Mouse (Mus musculus): ENCODE data around the gene Zfp445. TPM values are rescaled to one million over a fixed set of nuclear protein-coding genes. Genes with fewer than 3 reads are reported as not detected.

Zfp445 gene
- total and polyA plus RNA-seq, 2 experiments from 2014 or later, result 69.4 to 155 TPM

GRCm38 (mm10) chr9:122874653-122875052 lies 8.8 kb upstream of the Zfp445 start:
- no peaks in the 10 kb centered on the region for H3K27me3 ChIP-seq (ENCODE audit: insufficient read depth, low read length)
- ATAC-seq (no peak), DNase-seq (no peak)
- H3K27ac ChIP-seq (ENCODE audit: low read depth, low read length), result no peak overlapping the region
- no peak for TF ChIP-seq CTCF (IDR thresholded peaks at IDR 0.05; ENCODE audit: low read depth)
- no peaks in the 10 kb centered on the region for H3K4me1 ChIP-seq (ENCODE audit: insufficient read depth)
- no peaks in the 10 kb centered on the region for H3K9me3 ChIP-seq (ENCODE audit: low read length)
- H3K36me3 ChIP-seq (ENCODE audit: insufficient read depth), result no peaks in the 10 kb centered on the region
- no peak overlapping the region for H3K4me2 ChIP-seq (ENCODE audit: low read depth)
- no peak overlapping the region for H3K4me3 ChIP-seq (ENCODE audit: low read depth, low read length)
- no peak overlapping the region for H3K9ac ChIP-seq
- WGBS, result 72% methylated on average over 1 of the region's 1 CpGs

GRCm38 (mm10) chr9:122872595-122872994 lies 6.8 kb upstream of the Zfp445 start:
- Histone ChIP-seq H3K27me3 (ENCODE audit: insufficient read depth, low read length) (no peaks in the 10 kb centered on the region), H3K27ac (ENCODE audit: low read depth, low read length) (no peak overlapping the region), H3K9me3 (ENCODE audit: low read length) (no peaks in the 10 kb centered on the region), H3K4me2 (ENCODE audit: low read depth) (no peak overlapping the region), H3K4me3 (ENCODE audit: low read depth, low read length) (no peak overlapping the region), H3K9ac (no peak overlapping the region), H3K4me1 (ENCODE audit: insufficient read depth) (no peaks in the 10 kb centered on the region), H3K36me3 (ENCODE audit: insufficient read depth) (no peaks in the 10 kb centered on the region)
- DNase-seq, result no peak
- no peak for ATAC-seq
- TF ChIP-seq CTCF (IDR thresholded peaks at IDR 0.05; ENCODE audit: low read depth), result no peak
- 92% methylated on average over 4 of the region's 4 CpGs for WGBS

- TF ChIP-seq CTCF (IDR thresholded peaks at IDR 0.05; ENCODE audit: low read depth), result no peak
- ATAC-seq (peak; percentile 19; the same call in 1 of the 2 replicates), DNase-seq (no peak)
- Histone ChIP-seq H3K36me3 (ENCODE audit: insufficient read depth) (peaks cover 14% of the 10 kb centered on the region), H3K4me3 (ENCODE audit: low read depth, low read length) (peak overlapping the region; percentile 66), H3K4me2 (ENCODE audit: low read depth) (peak overlapping the region; percentile 58), H3K4me1 (ENCODE audit: insufficient read depth) (peaks cover 12% of the 10 kb centered on the region), H3K9ac (0 out of 2 replicates have a peak overlapping the region, but pooled peaks have one; percentile 76), H3K27me3 (ENCODE audit: insufficient read depth, low read length) (no peaks in the 10 kb centered on the region), H3K9me3 (ENCODE audit: low read length) (0 out of 2 replicates have a peak, but pooled peaks cover 6% of the 10 kb centered on the region), H3K27ac (ENCODE audit: low read depth, low read length) (no peak overlapping the region)
- WGBS, result 80% methylated on average over 4 of the region's 4 CpGs
Observed at GRCm38 (mm10) chr9:122866192-122866591, 386 bp upstream of the Zfp445 start.

DNA sequence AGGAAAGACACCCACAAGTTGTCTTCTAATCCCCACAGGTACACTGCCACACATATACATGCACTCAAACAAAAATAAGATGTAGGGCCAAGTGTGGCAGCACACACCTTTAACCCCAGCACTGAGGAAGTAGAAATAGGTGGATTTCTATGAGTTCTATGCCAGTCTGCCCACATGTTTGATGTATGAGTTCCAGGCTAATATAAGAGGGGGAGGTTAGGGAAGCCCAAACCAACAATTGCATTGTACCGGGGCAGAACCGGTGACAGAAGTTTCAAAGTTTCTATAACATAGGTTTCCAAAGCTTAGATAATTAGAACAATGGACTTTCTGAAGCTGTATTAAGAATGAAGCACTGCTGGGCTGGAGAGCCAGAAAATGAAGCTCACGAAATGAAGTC lies 958 bp downstream of the Zfp445 start:
- peak overlapping the region; percentile 66 for H3K4me3 ChIP-seq (ENCODE audit: low read depth, low read length)
- WGBS, result 62% methylated on average over 3 of the region's 3 CpGs

GRCm38 (mm10) chr9:122863731-122864130 lies 2.1 kb downstream of the Zfp445 start:
- no peak for DNase-seq
- Histone ChIP-seq H3K9ac (no peak overlapping the region), H3K36me3 (ENCODE audit: insufficient read depth) (peaks cover 37% of the 10 kb centered on the region), H3K27ac (ENCODE audit: low read depth, low read length) (no peak overlapping the region), H3K9me3 (ENCODE audit: low read length) (0 out of 2 replicates have a peak, but pooled peaks cover 6% of the 10 kb centered on the region), H3K4me3 (ENCODE audit: low read depth, low read length) (no peak overlapping the region), H3K4me1 (ENCODE audit: insufficient read depth) (peaks cover 12% of the 10 kb centered on the region), H3K4me2 (ENCODE audit: low read depth) (no peak overlapping the region), H3K27me3 (ENCODE audit: insufficient read depth, low read length) (no peaks in the 10 kb centered on the region)
- TF ChIP-seq CTCF (IDR thresholded peaks at IDR 0.05; ENCODE audit: low read depth), result no peak
- 93% methylated on average over 2 of the region's 2 CpGs for whole genome bisulfite sequencing
- ATAC-seq, result no peak

More for the DNA sequence above, 958 bp downstream of the Zfp445 start:
- no peak for DNase-seq
- Histone ChIP-seq H3K9ac (peak overlapping the region; percentile 76), H3K27me3 (ENCODE audit: insufficient read depth, low read length) (no peaks in the 10 kb centered on the region), H3K9me3 (ENCODE audit: low read length) (0 out of 2 replicates have a peak, but pooled peaks cover 6% of the 10 kb centered on the region), H3K27ac (ENCODE audit: low read depth, low read length) (no peak overlapping the region), H3K36me3 (ENCODE audit: insufficient read depth) (peaks cover 27% of the 10 kb centered on the region), H3K4me2 (ENCODE audit: low read depth) (peak overlapping the region; percentile 58), H3K4me1 (ENCODE audit: insufficient read depth) (peaks cover 12% of the 10 kb centered on the region)
- no peak for ATAC-seq
- TF ChIP-seq CTCF (IDR thresholded peaks at IDR 0.05; ENCODE audit: low read depth), result no peak

DNA sequence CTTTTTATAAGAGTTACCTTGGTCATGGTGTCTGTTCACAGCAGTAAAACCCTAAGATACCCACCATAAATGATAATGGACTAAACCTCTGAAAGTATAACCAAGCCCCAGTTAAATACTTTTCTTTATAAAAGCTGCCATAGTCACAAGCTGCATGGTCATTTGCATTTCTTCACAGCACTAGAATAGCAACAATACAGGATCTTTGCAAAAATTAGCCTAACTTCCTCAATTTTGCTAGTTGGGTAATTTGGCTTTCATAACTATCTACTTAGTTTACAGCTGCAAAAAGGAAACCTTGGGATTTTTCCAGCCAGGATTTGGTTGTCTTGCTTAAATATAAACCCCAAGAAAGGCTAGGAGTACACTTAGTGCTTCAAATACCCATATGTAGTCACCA lies 5.1 kb downstream of the Zfp445 start:
- ATAC-seq, result no peak
- Histone ChIP-seq H3K27me3 (ENCODE audit: insufficient read depth, low read length) (no peaks in the 10 kb centered on the region), H3K4me2 (ENCODE audit: low read depth) (no peak overlapping the region), H3K36me3 (ENCODE audit: insufficient read depth) (peaks cover 61% of the 10 kb centered on the region), H3K4me3 (ENCODE audit: low read depth, low read length) (no peak overlapping the region), H3K27ac (ENCODE audit: low read depth, low read length) (no peak overlapping the region), H3K4me1 (ENCODE audit: insufficient read depth) (peaks cover 12% of the 10 kb centered on the region), H3K9me3 (ENCODE audit: low read length) (no peaks in the 10 kb centered on the region), H3K9ac (no peak overlapping the region)
- TF ChIP-seq CTCF (IDR thresholded peaks at IDR 0.05; ENCODE audit: low read depth), result no peak
- DNase-seq, result no peak

GRCm38 (mm10) chr9:122856716-122857115 lies 9.1 kb downstream of the Zfp445 start:
- Histone ChIP-seq H3K4me2 (ENCODE audit: low read depth) (no peak overlapping the region), H3K9ac (no peak overlapping the region), H3K4me3 (ENCODE audit: low read depth, low read length) (no peak overlapping the region), H3K27me3 (ENCODE audit: insufficient read depth, low read length) (no peaks in the 10 kb centered on the region), H3K9me3 (ENCODE audit: low read length) (no peaks in the 10 kb centered on the region), H3K4me1 (ENCODE audit: insufficient read depth) (no peaks in the 10 kb centered on the region), H3K27ac (ENCODE audit: low read depth, low read length) (no peak overlapping the region), H3K36me3 (ENCODE audit: insufficient read depth) (peaks cover 88% of the 10 kb centered on the region)
- DNase-seq (no peak), ATAC-seq (no peak)
- WGBS, result over 99% methylated on average over 3 of the region's 3 CpGs
- no peak for TF ChIP-seq CTCF (IDR thresholded peaks at IDR 0.05; ENCODE audit: low read depth)
